Mouse (Mus musculus): ENCODE data around the gene Cox7c.

- TF ChIP-seq ZC3H11A (IDR thresholded peaks at IDR 0.05; ENCODE audit: borderline replicate concordance, low read depth, low read length) (no peak), CHD2 (IDR thresholded peaks at IDR 0.05; ENCODE audit: low read depth, low read length) (no peak), ZNF384 (IDR thresholded peaks at IDR 0.05; ENCODE audit: low read depth, low read length) (no peak), HCFC1 (IDR thresholded peaks at IDR 0.05; ENCODE audit: borderline replicate concordance, insufficient read depth, low read length) (peak; percentile 94)
Observed at GRCm38 (mm10) chr13:86046254-86046951, at the start of gene Cox7c.
